Mouse (Mus musculus) ZHBTc4 (cell line): Measurements from ENCODE around the gene Dph7.
"Not testable (repeated sequence)": the region's sequence is repeated elsewhere in the genome, so short reads cannot be mapped to it uniquely, and the experiment has no call there.

ENCODE experiments used
- DNase-seq: peaks from one replicate; pipeline ENCODE4 v3.0.0-alpha.2; 2011; ENCODE audit warnings: low read depth, low spot score

The Dph7 gene

GRCm38 (mm10) chr2:24970386-24970785 lies 8.2 kb downstream of the Dph7 start:
- DNase-seq, result no peak

DNA sequence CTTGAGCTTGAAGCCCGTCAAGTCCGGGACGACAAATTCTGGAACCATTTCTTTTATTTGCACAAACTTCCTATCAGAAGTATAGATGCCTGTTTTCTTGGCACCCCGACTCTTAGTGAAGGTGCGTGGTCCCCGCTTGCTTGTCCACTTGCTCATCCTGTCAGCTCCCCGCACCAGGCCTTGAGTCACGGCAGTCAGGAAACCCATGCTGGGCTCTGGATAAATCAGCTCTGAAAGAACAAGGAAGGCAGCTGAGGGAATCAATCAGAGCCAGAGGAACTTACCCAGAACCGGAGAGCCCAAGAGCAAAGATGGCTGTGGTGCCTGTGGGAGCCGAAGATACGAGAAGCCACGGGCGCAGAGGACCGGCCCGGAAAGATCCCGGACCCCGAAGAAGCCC lies 12.3 kb downstream of the Dph7 start:
- not testable (repeated sequence) for DNase-seq

- peak; percentile 98 for DNase-seq
These were observed 12.9 kb downstream of the Dph7 start, which contains the start of gene Mrpl41 for GRCm38 (mm10) chr2:24974906-24975703. Gene Mrpl41 (minus strand): TSS chr2:24975098.

- DNase-seq, result peak; percentile 83
These were observed 13.6 kb downstream of the Dph7 start, which contains the start of gene Pnpla7 for GRCm38 (mm10) chr2:24975704-24976297. Gene Pnpla7 (plus strand): TSS chr2:24976033.

- no peak for DNase-seq
These were observed 14.8 kb downstream of the Dph7 start for GRCm38 (mm10) chr2:24976960-24977359.

DNA sequence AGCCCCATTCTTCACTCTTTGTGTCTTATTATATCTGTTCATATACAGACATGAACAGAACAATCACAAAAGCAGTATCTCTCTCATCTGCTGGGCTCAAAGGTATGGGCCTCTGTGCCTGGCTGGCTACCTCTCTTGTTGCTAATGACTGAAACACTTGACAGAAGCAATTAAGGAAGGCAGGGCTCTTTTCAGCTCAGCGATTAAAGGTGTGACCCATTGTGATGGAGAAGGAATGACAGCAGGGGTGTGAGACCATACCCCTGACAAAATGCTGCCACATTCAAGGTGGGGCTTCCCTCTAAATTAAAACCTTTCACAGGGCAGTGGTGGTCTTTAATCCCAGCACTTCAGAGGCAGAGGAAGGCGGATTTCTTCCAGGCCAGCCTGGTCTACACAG lies 25.6 kb downstream of the Dph7 start:
- DNase-seq, result no peak

GRCm38 (mm10) chr2:24995332-24995731 lies 33.1 kb downstream of the Dph7 start:
- DNase-seq, result no peak

DNA sequence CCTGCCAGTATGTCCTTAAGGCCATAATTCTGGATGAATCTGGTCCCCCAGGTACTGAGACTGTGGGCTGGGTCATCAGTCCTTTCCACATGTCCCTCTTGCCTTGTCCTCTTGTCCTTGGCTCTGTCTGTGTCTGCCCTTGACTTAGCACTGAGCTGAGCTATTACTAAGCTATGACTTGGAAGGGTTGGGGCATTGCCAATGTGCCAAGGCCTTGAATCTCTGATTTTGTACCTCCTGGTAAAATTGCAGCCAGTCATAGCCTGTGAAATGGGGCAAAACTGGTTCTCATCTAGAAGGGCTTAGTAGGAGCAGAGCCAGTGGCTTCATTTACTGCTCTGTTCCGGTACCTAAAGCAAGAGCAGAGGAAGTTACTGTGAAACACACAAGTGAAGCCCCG lies 34.3 kb downstream of the Dph7 start:
- no peak for DNase-seq

- peak; percentile 56 for DNase-seq
These were observed 38.5 kb downstream of the Dph7 start for GRCm38 (mm10) chr2:25000544-25001235.

GRCm38 (mm10) chr2:25003946-25004786 lies 42.0 kb downstream of the Dph7 start:
- no peak for DNase-seq

DNA sequence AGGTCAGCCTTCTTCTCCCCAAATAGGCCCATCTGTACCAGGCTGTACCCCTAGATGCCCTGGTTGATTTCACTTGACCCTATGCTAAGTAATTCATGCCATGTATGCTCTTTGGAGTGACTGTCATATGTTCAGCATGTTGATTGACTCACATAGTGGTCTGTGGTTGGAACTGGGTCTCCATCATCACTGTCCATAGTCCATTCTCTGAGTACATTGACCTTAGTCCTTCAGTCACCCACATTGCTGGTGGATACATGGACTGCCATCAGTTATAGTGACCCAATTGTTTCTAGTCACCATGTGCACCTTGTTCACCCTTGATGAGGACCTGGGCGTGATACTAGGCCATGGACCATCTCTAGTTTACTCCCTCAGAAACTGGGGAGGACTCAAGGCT lies 44.6 kb downstream of the Dph7 start:
- no peak for DNase-seq

GRCm38 (mm10) chr2:25008250-25008649 lies 46.0 kb downstream of the Dph7 start:
- DNase-seq, result no peak
